Comparison of ENCODE assay signal across 18 mouse cellular contexts in the genomic region with DNA sequence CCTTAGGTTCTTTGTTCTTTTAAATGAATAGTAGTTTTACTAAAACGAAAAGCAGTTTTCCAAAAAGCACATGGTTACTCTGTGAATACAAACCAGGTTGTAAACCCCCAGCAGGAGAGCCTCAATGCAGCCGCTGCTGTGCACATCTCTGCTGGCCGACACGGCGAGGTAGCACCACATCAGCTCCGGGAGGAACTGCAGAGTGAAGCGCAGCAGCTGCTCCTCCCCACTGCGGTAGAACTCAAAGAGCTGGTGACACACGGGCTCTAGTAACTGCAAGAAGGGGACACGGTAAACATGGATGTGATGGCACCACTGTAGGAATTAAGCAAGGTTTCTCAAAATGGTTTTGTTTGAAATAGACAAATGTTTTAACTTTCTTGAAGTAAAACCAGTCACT. TPM values are rescaled to one million over a fixed set of nuclear protein-coding genes. Genes with fewer than 3 reads are reported as not detected.
DNase-seq lines count a peak whose midpoint lies in the region; TF ChIP-seq lines count a peak whose summit lies in the region.
"Had no signal": no experiment of that assay in that cellular context is flagged by ENCODE, and none has a peak within 500 bp of the region (broad histone marks: within the 10 kb centered on the region; RNA-seq: fewer than 3 reads in every experiment).

No protein-coding gene starts in this region.

- H3K27me3 ChIP-seq in E14TG2a.4 (ENCODE audit: insufficient read depth, low read length) = no peaks in the 10 kb centered on the region
- H3K27me3 ChIP-seq: embryonic facial prominence, embryonic 12.5 days; forebrain, embryonic 13.5 days; forebrain, embryonic 15.5 days; Patski had no signal

- peaks cover under 1% of the 10 kb centered on the region; the same call in 1 of the 2 replicates for H3K36me3 ChIP-seq in E14TG2a.4 (ENCODE audit: insufficient read depth, low read length)
- H3K36me3 ChIP-seq: embryonic facial prominence, embryonic 12.5 days had no signal

- no peaks in the 10 kb centered on the region for H3K4me1 ChIP-seq in E14TG2a.4 (replicated peaks; ENCODE audit: low read depth, low read length)

- DNase-seq in ES-CJ7 (ENCODE audit: low read depth, low spot score) (peak; percentile 12), ZHBTc4 (ENCODE audit: low read depth, low spot score) (peak; percentile 36)
- no peak for DNase-seq in lung, postnatal 36 days
- no peak for DNase-seq in adrenal gland, postnatal 36 days
- DNase-seq: adrenal gland, adult 8-10 months; adrenal gland, postnatal 14 days; cerebellum, adult 11 months; cerebellum, adult 18-20 months; cerebellum, adult 9-10 months; cerebellum, postnatal 10 days; cerebellum, postnatal 25 days; forebrain, postnatal 0 days had no signal

- H3K9me3 ChIP-seq in E14TG2a.4 (ENCODE audit: low read length) = peaks cover 7% of the 10 kb centered on the region
- H3K9me3 ChIP-seq: embryonic facial prominence, embryonic 10.5 days; embryonic facial prominence, embryonic 12.5 days; forebrain, embryonic 13.5 days; forebrain, embryonic 15.5 days had no signal

- H3K4me3 ChIP-seq in E14TG2a.4 (replicated peaks; ENCODE audit: low read length) = peak overlapping the region; percentile 10; the same call in 1 of the 2 replicates
- H3K4me3 ChIP-seq: embryonic facial prominence, embryonic 10.5 days; embryonic facial prominence, embryonic 12.5 days; forebrain, embryonic 13.5 days; forebrain, embryonic 15.5 days had no signal

- TF ChIP-seq CTCF in E14TG2a.4 (conservative IDR thresholded peaks at IDR 0.05; ENCODE audit: low read length) = no peak

RNA-seq across cellular contexts. Expression of a gene that starts 42.7 kb away (rescaled TPM):
- total RNA-seq in adrenal gland, postnatal 36 days (2021) = 100 to 1,000 TPM in 1 of 2 experiments, 10 to 100 TPM in 1; 84.2 to 108 TPM

Comparison
In these comparisons a context has a peak if more than half of its experiments do, and no peak if none do; other contexts are left out.
1. DNase-seq: peak in ES-CJ7 (single experiment) and ZHBTc4 (single experiment); none in lung, postnatal 36 days (single experiment) and adrenal gland, postnatal 36 days (0 of 2).